Mouse (Mus musculus) heart, postnatal 0 days (tissue): ENCODE data around the gene Dqx1.
A peak's percentile ranks its signal among the peaks of the same experiment; 100 is the strongest.

Experiments
- CTCF ChIP-seq: IDR thresholded peaks from 2 replicates; pipeline ENCODE4 v1.5.1; 2016; ENCODE audit warnings: antibody characterized with exemption, control low read depth, low read depth
- EP300 ChIP-seq: IDR thresholded peaks from 2 replicates; pipeline ENCODE4 v1.6.1; 2016; ENCODE audit warnings: antibody characterized with exemption, low read depth

DNA sequence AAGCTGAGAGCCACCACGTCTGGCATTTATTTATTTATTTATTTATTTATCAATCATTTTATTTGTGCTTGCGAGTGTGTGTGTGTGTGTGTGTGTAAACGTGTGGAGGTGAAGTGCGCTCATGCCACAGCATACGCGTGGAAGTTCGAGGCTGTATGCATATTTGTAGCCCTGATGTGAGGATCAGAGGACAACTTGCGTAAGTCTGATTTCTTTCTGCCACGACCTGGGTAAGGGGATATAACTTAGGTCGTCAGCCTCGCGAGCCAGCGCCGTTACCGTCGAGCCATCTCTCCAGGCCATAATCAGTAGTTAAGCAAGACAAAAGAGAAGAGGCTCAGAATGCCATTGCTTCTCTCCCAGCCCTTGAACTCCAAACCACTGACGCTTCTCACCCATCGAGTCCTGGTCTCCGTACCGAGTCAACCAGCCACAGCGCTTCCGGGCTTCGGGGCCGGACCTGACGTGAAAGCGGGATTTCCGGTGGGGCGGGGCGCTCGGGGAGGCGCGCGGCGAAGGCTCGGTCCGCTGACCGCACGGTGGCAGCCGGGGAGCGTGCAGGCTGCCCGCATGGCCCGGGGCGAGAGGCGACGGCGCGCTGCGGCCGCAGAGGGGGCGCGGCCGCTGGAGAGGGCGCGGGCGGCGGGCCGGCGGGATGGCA is 57.5 kb downstream of the Dqx1 start, which contains the start of gene Mogs:
- TF ChIP-seq CTCF, result peak; percentile 38; the same call in 1 of the 2 replicates
- no peak for TF ChIP-seq EP300
